Mouse (Mus musculus) gastrocnemius, postnatal 4 days (tissue): ENCODE data around the gene Fem1b. TPM values are rescaled to one million over a fixed set of nuclear protein-coding genes. Genes with fewer than 3 reads are reported as not detected.
"Not testable (repeated sequence)": the region's sequence is repeated elsewhere in the genome, so short reads cannot be mapped to it uniquely, and the experiment has no call there.

Experiments used
- DNase-seq, 2 experiments: peaks; one replicate each; pipeline ENCODE4 v3.0.0; 2021 to 2022; ENCODE audit warnings: low spot score in 2 of 2, mixed read lengths in 2 of 2
- long read RNA-seq, 2 experiments: library from polyadenylated mRNA; stranded (forward); transcript quantifications; one replicate each; pipeline ENCODE4 v2.0.0; 2021
- total RNA-seq, 2 experiments: library from RNA; stranded (reverse); gene quantifications; 2 replicates each; pipeline ENCODE4 v1.2.3; 2021

Fem1b gene
- 10 to 100 TPM; 28.9 to 29.7 TPM for total RNA-seq
- long read RNA-seq, experiment 1, full-length matches to known transcripts, result 10 of 13 reads
- long read RNA-seq, experiment 1, partial matches to known transcripts, result 0 of 13 reads
- long read RNA-seq, experiment 1, other reads (novel, unspliced or antisense), result 3 of 13 reads
- long read RNA-seq, experiment 2, full-length matches to known transcripts, result 42 of 45 reads
- long read RNA-seq, experiment 2, partial matches to known transcripts, result 0 of 45 reads
- long read RNA-seq, experiment 2, other reads (novel, unspliced or antisense), result 3 of 45 reads

DNA sequence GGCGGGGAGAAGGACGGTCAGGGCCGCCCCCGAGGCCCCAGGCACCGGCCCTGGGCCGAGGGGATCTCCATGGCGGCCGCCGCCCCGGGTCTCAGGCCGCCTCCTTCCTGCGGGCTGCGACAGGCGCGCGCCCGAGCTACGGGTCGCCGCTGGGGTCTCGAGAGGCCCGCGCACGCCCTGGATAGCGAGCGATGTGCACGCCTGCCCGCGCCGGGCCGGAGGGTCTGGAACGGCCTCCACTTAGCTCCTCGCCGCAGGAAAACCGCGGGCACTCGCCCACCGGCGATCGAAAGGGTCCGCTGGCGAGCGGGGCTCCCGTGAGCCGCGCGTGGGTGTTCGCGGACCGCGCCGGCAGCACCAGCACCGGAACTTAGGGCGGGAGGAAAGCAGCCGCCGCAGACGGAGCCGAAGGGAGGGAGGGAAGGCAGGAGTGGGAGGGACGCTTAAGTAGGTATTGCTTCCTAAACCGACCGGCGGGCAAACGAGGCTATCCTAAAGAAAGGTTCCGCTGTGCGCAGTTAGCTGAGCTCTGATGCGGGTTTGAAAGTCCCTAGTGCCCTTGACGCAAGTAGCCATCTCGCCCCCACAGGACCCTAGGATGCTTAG, at the start of gene Fem1b:
Gene Fem1b, minus strand, starts transcription at position 419 of the 606 bp plus-strand sequence.
- DNase-seq, result peak; percentile 77 to 89

DNA sequence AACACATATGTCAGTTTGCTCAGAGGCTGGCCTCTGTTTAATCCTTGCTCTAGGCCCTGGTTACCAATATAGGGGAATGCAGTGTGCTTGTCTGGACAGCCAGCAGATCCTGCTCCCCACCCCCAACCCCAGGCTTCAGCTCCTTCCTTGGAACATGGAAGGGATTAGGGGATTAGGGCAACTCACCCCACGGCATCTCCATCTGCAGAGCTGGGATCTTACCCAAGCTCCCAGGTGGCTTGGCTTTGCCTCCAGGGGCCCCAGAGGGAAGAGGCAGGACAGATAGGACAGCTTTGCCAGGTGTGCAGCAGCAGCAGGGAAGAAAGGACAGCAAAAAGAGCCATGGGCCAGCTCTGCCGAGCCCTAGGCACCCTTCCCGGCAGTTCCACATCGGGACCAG, 49.1 kb upstream of the Fem1b start:
- no peak for DNase-seq

DNA sequence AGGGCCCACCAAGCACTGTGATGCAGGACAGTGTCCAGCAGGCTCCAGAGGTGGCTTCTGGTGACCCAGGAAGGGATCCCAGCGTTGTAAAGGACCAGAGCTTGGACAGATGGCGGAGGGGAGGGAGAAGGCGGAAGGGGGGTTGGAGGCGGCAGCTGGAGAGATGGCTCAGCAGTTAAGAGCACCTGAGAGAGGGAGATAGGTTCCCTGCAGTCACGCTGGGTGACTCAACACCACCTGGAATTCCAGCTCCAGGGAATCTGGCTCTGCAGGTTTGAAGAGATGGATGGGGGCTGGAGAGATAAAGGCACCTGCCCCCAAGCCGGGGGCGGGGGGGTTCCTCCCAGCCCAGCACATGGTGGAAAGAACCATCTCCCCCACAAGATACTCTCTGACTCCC, 48.4 kb upstream of the Fem1b start:
- not testable (repeated sequence) for DNase-seq

DNA sequence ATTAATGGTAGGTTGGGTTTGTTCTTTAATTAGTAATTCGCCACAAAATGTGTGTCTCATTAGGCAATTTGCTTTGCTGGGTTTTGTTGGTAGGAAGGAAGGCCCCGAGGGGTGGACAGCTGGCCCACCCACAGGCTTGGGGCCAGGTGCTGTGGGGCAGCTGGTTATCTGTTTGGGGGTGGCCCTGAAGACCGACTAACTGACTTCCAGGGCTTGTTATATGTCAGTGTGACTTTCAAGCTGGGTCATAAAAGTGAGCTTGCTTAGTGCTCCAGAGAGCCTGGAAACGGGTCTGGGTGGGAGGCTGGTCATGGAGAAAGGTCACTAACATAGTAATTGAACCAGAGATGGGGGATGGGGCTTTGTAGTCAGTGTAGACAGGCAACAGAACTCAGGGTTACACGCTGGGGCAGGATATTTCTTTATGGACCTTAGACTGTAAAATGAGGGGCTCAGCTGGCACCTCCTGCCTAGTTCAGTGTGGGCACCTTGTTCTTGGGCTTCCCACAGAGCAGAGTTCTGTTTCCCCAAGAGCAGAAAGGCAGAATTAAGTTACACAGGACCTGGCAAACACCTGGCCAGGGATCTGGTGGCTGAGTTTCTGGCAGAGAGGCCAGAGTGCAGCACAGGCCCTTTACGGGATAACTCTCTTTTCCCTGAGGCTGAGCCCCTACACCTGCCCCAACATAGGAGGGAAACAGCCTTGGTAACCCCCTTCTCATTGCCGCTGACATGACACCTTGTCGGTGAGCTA, 46.7 kb upstream of the Fem1b start:
- DNase-seq, result no peak

DNA sequence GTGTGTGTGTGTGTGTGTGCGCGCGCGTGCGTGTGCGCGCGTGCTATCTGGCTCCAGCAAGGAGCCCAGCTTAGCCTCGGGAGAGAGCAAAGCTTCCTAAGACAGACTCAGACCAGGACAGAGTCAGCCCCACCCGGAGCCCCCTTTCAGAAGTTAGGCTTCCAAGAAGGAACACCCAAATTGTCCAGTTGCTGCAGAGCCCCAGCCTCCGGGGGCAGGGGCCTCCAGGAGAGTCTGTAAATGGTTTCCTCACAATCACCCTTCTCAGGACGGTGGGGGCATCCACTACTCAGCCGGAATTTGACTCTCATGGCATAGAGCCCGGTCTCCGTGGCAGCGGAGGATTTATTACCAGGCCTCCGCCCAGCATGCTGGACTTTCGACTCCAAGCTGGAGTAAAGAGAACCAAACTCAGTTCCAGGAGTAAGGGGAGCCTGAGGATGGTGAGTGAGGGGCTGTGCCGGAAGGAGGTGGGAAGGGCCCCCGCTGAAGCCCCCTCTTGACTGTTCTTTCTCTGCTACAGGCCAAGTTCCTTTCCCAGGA, 46.1 kb upstream of the Fem1b start, which contains the start of gene Calml4:
Gene Calml4, plus strand, starts transcription at position 362 of the 543 bp plus-strand sequence.
- peak; percentile 54 to 85 for DNase-seq

DNA sequence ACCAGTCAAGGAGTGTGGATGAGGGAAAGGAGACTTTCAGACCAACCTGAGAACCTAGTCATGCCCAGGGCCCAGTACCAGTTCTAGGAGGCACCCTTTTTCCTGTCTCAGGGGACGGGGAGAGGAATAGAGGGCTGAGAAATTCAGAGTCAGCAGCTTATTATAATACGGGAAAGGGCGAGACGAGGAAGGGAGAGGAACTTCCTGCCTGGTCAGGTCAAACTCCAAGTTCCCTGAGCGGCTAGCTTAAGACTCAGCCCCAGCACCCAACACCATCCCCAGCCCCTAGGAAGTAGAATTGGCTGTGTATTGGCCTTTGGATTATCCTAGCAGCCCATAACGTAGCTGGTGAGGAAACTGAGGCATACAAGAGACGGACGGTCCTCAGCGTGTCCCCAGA, 45.5 kb upstream of the Fem1b start:
- DNase-seq, result no peak

DNA sequence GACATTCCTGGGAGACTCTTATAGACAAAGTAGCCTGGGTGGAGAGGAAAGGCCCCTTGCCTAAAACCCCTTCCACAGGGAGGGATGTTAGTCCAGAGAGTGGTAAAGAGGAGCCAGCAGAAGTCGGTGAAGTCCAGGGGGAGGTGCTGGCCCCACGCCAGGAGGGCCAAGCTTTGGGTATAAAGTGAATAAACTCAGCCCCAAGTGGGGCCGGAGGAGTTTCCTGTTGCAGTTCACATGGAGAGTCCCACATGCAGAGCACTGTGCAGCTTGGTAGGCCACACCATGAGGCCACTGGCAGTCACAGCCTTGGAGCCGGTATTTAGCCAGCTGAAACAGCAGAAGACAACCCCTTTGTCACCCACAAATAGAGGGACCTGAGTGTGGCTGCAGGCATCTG, 42.7 kb upstream of the Fem1b start:
- no peak for DNase-seq

DNA sequence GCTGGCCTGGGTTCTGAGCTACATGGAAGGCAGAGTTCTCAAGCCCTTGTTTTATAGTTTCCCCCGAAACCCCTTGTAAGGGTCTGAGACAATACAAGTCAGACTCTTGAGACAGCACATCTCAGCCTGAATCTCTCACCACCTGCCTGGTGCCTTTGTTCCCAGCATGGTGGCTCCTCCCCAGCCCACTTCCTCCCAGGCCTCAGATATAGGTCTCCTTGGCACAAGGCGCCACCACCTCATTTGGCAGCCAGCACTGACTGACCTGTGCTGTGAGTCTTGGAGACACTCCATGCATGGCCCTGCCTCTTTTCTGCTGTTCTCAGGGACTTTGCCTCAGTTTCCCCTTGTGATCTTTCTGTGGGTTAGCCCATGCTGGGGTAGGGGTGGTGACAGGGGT, 39.8 kb upstream of the Fem1b start:
- DNase-seq, result no peak

DNA sequence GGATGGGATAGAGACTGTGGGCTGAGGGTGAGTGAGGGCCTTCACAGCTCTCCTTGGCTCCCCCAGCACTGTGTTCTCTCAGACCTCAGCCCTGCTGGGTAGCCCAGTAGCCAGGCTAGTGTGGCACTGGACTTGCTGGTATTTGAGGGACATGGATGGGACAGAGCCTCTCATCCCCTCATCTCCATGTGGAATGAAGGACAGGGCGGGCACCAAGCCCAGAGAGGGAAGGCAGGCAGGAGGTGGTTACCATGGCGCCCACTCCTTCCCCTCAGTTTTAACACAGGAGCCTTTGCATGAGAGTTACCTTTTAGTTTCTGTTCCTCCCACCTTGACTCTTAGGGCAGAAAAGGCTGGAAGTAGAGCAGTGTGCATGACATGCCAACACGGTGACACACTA, 36.9 kb upstream of the Fem1b start:
- peak in 1 of 2 experiments; percentile 6 for DNase-seq

DNA sequence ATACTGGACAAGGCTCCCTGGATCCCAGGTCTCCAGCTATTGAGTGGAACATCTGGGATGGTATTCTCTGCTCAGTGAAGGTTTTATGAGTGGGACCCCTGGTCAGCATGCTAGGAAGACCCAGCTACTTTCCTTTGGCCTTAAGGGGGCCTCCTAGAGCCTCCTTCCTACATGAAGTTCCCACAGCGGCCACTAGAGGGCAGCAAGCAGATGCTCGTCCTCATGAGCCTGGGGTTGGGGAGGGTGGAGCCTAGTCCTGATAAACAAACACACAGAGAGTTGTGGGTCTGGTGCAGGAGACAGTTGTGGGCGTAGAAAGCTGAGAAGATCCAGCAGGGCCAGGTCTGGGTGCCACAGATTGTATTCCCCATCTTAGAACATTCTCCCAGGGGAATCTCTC, 36.0 kb upstream of the Fem1b start:
- DNase-seq, result peak; percentile 79 to 84

DNA sequence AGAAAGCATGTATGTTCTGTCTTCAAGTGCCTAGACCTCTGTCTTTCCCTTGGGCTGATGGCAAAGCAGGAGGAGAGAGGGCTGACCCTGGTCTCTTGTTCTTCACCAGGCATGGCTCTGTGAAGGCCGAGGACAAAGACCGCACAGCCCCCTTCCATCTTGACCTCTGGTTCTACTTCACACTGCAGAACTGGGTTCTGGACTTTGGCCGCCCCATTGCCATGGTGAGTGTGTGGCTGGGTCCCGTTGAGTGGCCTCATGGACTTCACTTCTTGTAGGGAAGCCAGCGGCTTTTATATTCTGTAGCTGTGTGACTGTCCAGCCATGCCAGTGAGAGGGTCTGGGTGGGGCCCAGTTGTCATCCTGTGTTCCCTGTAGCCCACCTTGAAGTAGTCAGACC, 32.7 kb upstream of the Fem1b start:
- peak in 1 of 2 experiments; percentile 6 for DNase-seq

DNA sequence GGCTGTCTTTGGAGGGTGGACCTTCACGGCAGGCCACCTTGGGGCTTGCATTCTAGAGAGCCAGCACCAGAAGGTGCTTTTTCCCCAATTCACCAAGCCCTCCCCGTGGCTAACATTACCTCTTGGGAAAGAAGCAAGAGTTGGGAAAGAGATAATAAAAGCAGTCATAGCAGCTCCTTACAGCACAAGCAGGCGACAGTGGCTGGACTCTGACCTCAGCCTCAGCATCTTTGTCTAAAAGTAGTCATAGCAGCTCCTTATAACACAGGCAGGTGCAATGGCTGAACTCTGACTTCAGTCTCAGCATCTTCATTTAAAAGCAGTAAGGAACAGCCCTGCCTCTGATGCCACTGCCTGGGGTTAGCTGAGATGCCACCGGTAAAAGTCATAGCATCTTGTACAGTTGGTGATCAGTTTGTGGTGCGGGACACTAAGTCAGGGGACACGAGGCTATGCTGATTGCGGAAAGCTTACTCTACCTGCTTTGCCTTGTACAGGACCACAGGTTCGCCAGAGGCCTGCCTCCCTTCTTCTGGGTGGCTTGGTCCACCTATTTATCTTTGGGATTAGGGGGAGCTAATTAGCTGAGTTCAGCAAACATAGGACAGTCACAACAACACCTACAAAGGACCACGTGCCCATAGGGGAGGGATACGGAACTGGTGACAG, 31.8 kb upstream of the Fem1b start:
- DNase-seq, result peak in 1 of 2 experiments; percentile 6

DNA sequence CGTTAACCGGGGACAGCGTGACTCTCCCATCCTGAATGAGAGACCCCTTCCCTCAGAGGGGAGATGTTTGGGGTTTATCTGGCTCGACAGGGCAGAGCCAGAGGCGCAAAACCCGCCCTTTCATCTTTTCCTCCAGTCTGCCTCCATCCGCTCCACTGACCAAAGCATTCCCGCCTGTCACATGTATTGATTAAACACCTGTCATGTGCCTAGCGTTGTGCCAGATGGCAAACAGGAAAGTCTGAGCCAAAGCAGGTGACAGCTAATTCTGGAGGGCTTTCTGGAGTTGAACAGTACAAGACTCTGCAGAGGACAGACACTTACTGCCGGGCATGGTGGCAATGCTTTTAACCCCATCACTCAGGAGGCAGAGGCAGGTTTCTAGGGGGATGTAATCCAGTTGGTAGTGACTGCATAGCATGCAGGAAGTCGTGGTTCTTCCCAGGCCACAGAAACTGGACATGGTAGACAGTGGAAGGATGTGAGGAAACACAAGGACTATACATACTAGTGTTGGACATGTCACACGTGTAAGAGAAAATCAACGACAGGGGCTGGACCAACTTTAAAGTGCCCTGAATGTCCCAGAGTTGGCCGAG, 27.5 kb upstream of the Fem1b start:
- no peak for DNase-seq

DNA sequence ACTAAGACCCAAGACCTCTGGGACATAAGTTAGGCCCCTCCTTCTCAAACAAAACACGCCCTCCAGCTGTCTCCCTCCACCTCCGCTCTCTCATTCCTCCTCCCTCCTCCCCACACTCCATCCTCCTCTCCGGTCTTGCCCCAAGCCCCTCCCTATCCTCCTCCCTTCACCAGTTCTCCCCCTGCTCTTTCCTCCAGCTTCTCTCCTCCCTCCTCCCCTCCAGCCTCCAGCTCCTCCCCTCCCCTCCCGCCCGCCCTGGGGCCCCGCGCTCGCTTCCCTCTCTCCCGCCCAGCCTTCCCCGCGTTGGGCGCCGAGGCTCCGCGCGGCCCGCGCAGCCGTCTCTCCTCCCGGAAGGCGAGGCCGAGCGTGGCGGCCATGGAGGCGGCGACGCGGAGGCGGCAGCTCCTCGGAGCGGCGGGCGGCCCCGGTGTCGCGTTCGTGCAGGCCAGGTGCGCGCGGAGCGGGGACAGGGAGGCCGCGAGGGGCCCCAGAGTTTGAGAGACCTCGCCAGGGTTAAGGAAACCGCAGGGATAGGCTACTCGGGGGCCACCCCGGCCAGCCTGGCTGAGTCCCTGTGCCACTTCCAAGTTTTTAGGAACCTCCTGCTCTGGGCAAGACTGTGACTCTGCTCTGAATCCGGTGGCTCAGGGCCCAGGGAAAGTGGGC, 26.9 kb upstream of the Fem1b start, which contains the start of gene Cln6:
Gene Cln6, plus strand, starts transcription at position 280 of the 666 bp plus-strand sequence.
- DNase-seq, result peak; percentile 57 to 70

DNA sequence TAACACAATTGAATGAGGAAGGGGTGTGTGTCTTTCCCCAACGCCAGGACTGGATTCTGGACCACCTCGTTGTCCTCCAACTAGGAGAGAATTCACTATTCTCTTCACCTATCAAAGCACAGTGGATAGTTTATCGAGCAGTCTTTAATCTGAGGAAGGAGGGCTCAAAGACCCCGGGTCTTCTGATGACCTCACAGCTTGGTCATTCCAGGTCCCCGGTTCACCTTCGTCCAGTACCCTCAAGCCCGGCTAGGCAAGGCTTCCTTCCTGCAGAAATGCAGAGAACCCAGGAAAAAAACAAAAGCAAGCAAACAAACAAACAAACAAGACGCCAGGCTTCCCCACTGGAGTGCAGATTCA, 26.4 kb upstream of the Fem1b start:
- DNase-seq, result no peak

DNA sequence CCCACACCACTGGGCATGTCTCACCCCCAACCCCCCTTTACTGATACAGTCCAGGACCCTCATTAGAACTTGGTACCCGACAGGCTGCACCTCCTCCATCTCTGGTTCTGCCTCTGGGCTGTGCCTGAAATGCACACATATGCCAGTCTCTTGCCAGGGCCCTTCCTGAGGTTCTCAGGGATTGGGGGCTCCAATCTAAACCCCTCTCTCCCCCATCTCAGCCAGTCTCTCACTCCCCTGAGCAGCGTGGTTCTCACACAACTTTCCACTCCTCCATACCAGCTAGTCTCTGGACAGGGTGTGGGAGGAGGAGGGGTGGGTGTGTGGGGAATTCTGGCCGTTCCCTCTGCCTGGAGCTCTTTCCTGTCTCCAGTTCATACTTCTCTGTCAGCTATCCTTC, 25.9 kb upstream of the Fem1b start:
- no peak for DNase-seq

DNA sequence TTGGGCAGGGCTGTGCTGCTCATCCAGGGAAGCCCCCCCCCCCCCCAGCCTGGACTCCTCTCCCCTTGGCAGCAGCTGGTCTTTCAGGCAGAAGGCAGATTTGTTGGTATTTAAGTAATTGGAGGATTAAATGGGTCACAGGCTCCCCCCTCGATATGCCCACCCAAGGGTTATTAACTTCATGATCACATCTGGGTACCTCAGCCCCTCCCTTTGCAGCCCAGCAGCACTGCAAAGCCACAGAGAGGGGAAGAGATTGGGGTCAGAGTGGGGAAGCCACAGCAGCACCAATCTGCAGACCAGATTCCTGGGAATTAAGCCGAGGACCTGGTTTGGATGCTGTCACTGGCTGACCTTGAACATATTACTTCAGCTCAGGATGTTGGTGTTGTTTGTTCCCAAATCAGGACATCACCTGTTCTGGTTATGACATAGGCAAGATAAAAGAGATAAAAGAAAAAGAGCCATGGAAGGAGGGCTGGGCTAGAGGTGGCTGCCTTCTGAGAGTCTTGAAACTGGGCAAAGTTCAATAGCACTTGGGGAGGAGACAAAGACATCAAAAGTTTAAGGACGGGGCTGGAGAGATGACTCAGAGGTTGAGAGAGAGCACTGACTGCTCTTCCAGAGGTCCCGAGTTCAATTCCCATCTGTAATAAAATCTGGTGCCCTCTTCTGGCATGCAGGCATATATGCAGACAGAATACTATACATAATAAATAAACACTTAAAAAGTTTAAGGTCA, 24.1 kb upstream of the Fem1b start:
- DNase-seq, result no peak

DNA sequence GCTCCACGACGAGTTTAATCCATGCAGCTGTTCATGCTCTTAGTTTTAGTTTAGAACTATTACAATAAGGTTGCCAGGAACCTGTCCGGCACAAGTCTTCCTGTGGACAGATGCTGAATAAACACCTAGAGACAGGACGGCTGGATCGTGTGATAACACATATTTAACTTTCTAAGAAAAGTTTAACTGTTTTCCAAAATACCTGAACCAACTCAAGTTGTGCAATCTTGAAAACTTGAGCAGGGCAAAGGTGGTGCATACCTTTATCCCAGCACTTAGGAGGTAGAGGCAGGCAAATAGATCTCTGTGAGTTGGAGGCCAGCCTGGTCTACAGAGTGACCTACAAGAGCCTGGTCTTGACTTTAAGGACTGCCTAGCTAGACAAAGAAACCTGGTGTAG, 23.2 kb upstream of the Fem1b start:
- DNase-seq, result no peak

DNA sequence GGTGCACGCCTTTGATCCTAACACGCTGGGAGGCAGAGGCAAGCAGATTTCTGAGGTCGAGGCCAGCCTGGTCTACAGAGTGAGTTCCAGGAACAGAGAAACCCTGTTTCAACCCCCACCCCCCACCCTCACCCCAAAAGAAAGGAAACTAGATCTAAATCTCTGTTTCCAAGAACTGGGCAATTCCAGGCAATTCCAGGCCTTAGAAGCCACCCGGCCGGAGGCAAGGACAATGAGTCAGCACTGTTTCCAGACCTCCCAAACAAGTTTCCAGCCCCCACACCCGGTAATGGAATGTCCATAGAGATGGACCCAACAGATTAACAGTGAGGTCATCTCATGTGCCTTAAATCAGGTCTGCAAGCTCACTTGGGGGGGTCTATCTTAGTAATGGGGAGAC, 18.1 kb upstream of the Fem1b start:
- DNase-seq, result no peak

DNA sequence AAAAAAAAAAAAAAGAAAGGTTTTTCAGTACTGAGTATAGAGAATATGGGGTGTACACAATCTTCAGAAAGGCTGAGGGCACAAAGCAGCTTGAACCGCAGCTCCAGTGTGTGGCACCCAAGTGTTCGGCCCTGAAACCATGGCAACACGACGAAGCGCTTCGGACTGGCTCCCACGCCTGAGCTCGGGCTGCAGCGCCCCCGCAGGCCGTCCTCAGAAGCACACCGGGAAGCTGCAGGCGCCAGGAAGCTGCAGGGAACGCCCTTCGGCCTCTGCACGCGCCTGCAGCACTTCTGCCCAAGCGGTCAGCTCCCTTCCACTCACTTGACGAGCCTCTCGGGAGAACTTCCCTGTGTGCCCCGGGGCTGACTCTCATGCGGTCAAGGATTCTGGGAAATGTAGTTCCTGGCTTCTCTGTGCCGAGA, 16.9 kb upstream of the Fem1b start:
- DNase-seq, result peak; percentile 90 to 91
